Mouse (Mus musculus): ENCODE measurements around the gene Jagn1. TPM values are rescaled to one million over a fixed set of nuclear protein-coding genes. Genes with fewer than 3 reads are reported as not detected.

Gene Jagn1
- polyA plus RNA-seq, 2 experiments from 2014 or later, result 54.9 to 66.3 TPM

DNA sequence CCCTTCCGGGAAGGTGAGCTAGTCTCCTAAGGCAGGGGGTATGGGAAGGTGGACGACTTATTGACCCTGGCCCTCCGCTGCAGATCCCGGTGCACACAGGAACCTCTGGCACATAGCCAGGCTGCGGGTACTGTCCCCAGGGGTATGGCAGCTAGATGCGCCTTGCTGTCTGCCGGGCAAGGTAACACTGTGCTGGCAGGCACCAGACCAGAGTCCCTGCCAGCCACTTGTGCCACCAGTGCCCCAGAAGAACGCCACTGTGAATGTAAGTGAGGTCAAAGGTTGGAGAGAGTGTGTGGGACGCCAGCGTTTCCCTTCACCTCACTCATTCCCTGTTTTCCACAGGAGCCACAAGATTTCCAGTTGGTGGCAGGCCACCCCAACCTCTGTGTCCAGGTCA lies 36.5 kb downstream of the Jagn1 start:
- no peak for ATAC-seq

DNA sequence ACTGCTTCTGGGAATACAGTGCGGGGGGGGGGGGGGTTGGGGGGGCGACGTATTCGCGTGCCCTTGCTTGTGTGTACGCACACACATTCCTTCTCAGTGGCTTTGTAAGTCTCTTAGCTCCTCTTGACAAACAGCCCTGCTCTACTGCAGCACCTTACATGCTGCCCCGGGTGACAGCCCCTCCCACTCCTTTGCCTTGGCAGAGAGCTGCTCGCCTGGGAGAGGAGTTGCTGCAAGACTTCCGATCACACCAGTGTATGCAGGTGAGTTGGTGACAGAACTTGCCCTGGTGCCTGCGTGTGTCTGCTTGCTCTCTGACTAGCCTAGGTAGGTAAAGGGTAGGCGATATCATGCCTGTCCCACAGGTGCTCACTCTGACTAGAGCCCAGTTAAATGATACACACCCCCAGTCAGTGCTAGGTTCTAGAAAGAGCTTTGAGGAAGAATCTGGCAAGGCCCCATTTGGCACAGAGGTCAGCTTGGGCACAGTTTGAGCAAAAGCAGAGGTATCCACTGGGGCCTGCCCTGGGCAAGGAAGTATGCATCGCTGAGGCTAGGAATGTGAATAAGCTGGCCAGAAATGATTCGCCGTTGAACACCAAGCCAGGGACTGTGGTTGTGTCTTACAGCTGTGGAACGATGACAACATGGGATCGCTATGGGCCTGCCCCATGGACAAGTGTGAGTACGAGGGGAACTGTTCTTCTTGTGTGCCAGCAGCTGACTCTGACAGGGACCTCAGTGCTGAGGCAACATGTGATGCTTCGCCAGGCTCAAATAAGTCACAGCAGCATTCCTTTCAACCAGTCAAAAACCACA lies 38.4 kb downstream of the Jagn1 start:
- ATAC-seq, result no peak

DNA sequence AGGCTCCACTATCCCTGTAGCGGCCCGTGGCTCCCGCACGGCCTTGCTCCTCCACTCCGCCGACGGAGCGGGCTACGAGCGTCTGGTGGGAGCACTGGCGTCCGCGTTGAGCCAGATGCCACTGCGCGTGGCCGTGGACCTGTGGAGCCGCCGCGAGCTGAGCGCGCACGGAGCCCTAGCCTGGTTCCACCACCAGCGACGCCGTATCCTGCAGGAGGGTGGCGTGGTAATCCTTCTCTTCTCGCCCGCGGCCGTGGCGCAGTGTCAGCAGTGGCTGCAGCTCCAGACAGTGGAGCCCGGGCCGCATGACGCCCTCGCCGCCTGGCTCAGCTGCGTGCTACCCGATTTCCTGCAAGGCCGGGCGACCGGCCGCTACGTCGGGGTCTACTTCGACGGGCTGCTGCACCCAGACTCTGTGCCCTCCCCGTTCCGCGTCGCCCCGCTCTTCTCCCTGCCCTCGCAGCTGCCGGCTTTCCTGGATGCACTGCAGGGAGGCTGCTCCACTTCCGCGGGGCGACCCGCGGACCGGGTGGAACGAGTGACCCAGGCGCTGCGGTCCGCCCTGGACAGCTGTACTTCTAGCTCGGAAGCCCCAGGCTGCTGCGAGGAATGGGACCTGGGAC lies 40.2 kb downstream of the Jagn1 start:
- ATAC-seq, result peak; percentile 43

DNA sequence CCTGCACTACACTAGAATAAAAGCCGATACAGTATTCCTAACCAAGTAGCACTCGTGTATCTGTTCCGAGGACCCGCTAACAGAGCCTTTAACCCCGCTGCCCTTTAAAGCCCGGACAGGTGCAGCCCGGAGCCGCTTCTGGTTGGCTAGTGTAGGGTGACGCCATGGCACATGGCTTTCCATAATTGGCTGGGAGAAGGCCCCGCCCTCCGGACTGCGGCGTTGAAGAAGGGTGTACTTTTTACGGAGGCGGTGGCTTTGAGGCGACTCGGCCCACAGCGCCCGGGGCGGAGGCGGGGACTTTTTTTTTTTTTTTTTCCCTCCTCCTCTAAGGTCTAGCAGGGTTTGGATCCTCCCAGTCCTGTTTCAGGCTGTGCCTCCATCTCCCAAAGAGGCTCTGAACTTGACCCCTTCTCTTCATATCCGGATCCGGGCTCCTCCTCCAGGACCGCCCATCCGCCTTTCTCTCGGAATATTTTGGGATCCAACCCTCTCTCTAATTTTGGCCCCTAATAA lies 40.8 kb downstream of the Jagn1 start, which contains the start of gene Creld1:
Gene Creld1, plus strand, starts transcription at position 198 of the 516 bp plus-strand sequence.
- peak; percentile 98 for ATAC-seq

DNA sequence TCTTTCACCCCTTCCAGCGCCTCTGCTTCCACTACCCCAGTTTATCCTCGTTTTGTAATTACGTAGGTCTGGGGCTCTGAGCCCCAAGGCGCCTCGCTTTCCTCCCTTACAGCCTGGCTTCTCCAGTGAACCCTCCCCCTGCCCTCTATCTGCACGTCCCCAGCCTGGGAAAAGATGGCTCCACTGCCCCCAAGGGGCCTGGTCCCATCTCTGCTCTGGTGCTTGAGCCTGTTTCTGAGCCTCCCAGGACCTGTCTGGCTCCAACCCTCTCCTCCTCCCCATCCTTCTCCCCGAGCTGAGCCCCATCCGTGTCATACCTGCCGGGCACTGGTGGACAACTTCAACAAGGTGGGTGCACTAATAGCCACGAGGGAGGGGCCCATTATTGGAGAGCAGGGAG lies 41.4 kb downstream of the Jagn1 start:
- ATAC-seq, result no peak

DNA sequence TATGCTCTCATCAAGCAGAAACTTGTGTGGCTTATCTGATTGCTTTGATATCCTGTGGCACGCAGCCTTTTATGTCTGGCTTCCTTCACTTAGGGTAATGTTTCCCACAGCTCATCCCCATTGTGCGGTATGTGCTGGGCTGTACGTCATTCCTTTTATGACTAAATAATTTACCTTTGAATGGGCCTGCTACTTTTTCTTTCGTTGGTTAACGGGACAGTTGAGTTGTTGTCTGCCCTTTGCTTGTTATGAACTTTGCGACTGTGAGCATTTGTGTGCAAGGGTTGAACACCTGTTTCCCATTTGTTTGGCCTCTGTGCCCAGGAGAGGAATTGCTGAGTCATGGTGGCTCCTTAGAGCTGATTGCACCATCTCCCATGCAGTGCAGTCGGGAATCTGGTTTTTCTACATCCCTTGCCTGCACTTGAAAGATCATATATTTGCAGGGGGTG lies 44.8 kb downstream of the Jagn1 start:
- ATAC-seq, result no peak

DNA sequence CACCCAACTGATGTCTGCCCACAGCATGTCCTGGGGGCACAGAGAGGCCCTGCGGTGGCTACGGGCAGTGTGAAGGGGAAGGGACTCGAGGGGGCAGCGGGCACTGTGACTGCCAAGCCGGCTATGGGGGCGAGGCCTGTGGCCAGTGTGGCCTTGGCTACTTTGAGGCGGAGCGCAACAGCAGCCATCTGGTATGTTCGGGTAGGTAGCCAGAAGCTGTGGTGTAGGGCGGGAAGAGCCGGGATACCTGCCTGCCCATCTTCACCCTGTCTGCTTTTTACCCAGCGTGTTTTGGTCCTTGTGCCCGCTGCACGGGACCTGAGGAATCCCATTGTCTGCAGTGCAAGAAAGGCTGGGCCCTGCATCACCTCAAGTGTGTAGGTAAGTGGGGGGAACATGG lies 47.0 kb downstream of the Jagn1 start:
- no peak for ATAC-seq

DNA sequence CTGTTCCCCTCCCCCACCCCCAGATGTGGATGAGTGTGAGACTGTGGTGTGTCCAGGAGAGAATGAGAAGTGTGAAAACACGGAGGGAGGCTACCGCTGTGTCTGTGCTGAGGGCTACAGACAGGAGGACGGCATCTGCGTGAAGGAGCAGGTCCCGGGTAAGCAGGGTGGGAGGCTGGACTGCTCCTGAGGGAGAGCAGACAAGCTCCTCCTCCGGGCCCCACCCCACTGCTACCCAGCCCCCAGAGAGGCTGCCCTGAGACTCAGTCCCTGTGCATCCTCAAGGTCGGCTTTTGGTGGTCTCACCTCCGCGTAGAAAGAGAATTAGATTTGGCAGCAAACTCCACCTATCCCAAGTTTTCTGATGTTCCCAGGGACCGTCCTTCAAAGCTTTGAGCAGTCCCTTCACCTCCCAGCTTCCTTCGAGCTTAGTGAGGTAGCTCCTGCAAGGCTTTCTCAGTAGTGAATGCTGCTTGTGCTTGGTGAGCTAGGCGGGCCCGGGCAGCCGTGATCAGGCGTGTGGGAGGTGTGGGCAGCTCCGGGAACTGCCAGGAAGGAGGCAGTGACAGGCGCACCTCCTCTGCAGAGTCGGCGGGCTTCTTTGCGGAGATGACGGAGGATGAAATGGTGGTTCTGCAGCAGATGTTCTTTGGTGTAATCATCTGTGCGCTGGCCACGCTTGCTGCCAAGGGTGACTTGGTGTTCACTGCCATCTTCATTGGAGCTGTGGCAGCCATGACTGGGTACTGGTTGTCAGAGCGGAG lies 49.9 kb downstream of the Jagn1 start:
- no peak for ATAC-seq

DNA sequence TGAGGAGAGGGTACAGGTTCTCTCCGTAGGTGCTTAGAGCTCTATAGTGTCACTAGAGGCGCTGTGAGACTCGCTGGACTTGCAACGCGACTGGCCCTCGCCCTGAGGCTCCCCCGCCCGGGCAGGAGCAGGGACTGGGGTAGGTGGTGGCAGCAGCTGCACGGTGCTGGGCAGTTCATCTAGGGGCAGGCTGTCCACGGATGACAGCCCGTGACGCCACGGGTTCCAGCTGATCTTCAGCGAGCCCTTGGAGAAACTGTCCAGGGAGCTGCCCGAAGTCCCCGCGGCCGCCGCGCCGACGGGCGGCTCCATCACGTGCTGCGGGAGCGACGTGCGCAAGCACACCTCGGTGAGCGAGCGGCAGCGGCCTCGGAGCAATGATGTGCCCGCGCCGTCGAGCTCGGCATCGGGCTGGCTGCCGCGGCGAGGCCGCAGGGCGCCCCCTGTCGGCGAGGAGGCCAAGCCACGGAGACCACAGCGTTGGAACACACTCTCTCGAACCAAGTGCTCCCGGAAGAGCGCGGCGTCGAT lies 52.0 kb downstream of the Jagn1 start:
- peak; percentile 87 for ATAC-seq

DNA sequence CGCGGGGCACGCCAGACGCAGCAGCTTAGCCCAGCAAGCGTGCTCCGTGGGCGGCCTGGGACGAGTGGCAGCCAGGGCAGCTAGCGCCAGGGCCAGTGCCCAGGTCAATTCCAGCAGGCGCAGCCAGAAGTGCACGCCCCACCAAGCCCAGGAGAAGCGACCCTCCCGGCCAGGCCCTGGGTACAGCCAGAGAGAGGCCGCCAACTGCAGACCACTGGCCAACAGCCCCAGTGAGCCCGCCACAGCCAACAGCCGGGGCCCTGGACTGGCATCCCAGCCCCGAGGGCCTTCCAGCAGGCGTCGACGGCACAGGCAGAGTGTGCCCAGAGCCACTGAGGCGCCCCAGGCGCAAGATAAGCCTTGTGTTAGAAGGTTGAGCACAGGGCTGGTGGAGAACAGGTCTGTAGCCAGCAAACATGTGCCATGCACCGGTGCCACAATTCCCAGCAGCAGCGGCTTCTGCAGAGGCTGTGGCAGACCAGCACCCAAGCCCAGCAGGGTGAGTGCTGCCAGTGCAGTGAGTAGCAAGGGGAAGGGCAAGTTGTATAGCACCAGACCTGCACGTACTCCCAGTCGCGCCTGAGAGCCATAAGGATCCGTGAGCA lies 52.8 kb downstream of the Jagn1 start:
- no peak for ATAC-seq

Other genes with a start within 250 kb of the Jagn1 start
- gene Lhfpl4, start 247.2 kb upstream of the Jagn1 start, polyA plus RNA-seq (2017; shearing (Covaris generic)), result under 1 TPM in 1 of 2 experiments, not detected in 1; 0.90 TPM
- gene Mtmr14, start 204.7 kb upstream of the Jagn1 start, polyA plus RNA-seq (2017; shearing (Covaris generic)), result 10 to 100 TPM; 20.6 to 25.6 TPM
- gene Cpne9, start 160.3 kb upstream of the Jagn1 start, polyA plus RNA-seq (2017; shearing (Covaris generic)), result under 1 TPM; 0.23 to 0.28 TPM
- gene Brpf1, start 135.4 kb upstream of the Jagn1 start, polyA plus RNA-seq (2017; shearing (Covaris generic)), result 10 to 100 TPM; 11.7 to 12.0 TPM
- 10 to 100 TPM; 15.9 to 26.2 TPM for gene Ogg1, start 115.6 kb upstream of the Jagn1 start, polyA plus RNA-seq (2017; shearing (Covaris generic))
- gene Camk1, start 98.6 kb upstream of the Jagn1 start, polyA plus RNA-seq (2017; shearing (Covaris generic)), result 1 to 10 TPM; 2.2 to 2.9 TPM
- 10 to 100 TPM; 39.2 to 47.5 TPM for gene Tada3, start 64.7 kb upstream of the Jagn1 start, polyA plus RNA-seq (2017; shearing (Covaris generic))
- 100 to 1,000 TPM; 574 to 794 TPM for gene Arpc4, start 64.5 kb upstream of the Jagn1 start, polyA plus RNA-seq (2017; shearing (Covaris generic))
- gene Ttll3, start 53.3 kb upstream of the Jagn1 start, polyA plus RNA-seq (2017; shearing (Covaris generic)), result 10 to 100 TPM; 22.7 to 24.0 TPM
- 10 to 100 TPM in 1 of 2 experiments, 1 to 10 TPM in 1; 9.8 to 10.2 TPM for gene Rpusd3, start 23.2 kb upstream of the Jagn1 start, polyA plus RNA-seq (2017; shearing (Covaris generic))
- gene Cidec, start 6.8 kb upstream of the Jagn1 start, polyA plus RNA-seq (2017; shearing (Covaris generic)), result not detected
- 1 to 10 TPM in 1 of 2 experiments, not detected in 1; 1.2 TPM for gene Il17re, start 15.9 kb downstream of the Jagn1 start, polyA plus RNA-seq (2017; shearing (Covaris generic))
- not detected for gene Il17rc, start 28.9 kb downstream of the Jagn1 start, polyA plus RNA-seq (2017; shearing (Covaris generic))
- gene Creld1, start 40.7 kb downstream of the Jagn1 start, polyA plus RNA-seq (2017; shearing (Covaris generic)), result 1 to 10 TPM; 7.3 to 8.4 TPM
- gene Prrt3, start 59.4 kb downstream of the Jagn1 start, polyA plus RNA-seq (2017; shearing (Covaris generic)), result not detected
- 10 to 100 TPM; 56.2 to 68.2 TPM for gene Emc3, start 89.1 kb downstream of the Jagn1 start, polyA plus RNA-seq (2017; shearing (Covaris generic))
- 1 to 10 TPM; 2.0 to 3.2 TPM for gene Fancd2, start 89.1 kb downstream of the Jagn1 start, polyA plus RNA-seq (2017; shearing (Covaris generic))
- not detected for gene Fancd2os, start 158.1 kb downstream of the Jagn1 start, polyA plus RNA-seq (2017; shearing (Covaris generic))
- gene Brk1, start 162.2 kb downstream of the Jagn1 start, polyA plus RNA-seq (2017; shearing (Covaris generic)), result 100 to 1,000 TPM; 273 to 296 TPM
- gene Vhl, start 181.4 kb downstream of the Jagn1 start, polyA plus RNA-seq (2017; shearing (Covaris generic)), result 10 to 100 TPM; 10.4 to 17.3 TPM
- 10 to 100 TPM; 27.3 to 40.1 TPM for gene Irak2, start 195.9 kb downstream of the Jagn1 start, polyA plus RNA-seq (2017; shearing (Covaris generic))